Mouse (Mus musculus) embryonic fibroblast, embryonic 13.5 days (primary cell): ENCODE data around the gene Git2.

Experiments
- CTCF ChIP-seq: IDR thresholded peaks from 2 replicates; pipeline ENCODE4 v1.5.1; 2011; ENCODE audit warnings: mild to moderate bottlenecking, control low read depth, low read length, moderate library complexity, borderline replicate concordance; ENCODE audit not compliant: insufficient read depth
- POLR2A ChIP-seq: IDR thresholded peaks from 2 replicates; pipeline ENCODE4 v1.6.1; 2011; ENCODE audit warnings: low read depth, mild to moderate bottlenecking, control low read depth, low read length, moderate library complexity

DNA sequence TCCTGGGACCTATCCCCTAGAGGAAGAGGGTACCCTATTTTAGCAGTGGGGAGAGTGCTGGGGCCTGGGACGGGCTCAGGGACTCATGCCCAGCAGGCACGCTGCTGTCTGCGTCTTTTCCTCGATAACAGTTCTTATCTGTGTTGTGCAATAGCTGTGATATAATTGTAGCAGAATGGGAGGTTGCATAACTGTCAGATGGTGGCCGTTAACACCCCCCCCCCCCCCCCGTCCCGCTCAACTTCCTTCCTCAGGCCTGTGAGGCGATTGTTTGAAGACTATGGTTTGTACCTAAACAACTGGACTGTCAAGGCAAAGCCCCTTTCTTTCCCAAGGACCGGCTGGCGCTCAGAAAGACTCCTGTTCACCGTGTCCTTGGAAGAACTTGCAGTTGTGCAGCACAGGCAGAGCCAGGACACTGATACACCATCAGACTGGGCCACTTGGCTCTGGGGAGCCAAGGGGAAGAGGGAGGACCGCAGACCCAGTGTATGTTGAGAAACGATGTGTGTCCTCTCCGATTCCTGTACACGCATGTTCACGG lies 9.4 kb upstream of the Git2 start:
- TF ChIP-seq POLR2A (no peak), CTCF (no peak)
